Mouse (Mus musculus): ENCODE results near the gene Btn2a2. TPM values are rescaled to one million over a fixed set of nuclear protein-coding genes. Genes with fewer than 3 reads are reported as not detected.

Btn2a2 gene
- polyA plus RNA-seq, 1 experiment from 2014 or later: 0.14 TPM

- H3K4me1 ChIP-seq (replicated peaks; ENCODE audit: control insufficient read depth, insufficient read depth, low read length): no peaks in the 10 kb centered on the region
- ATAC-seq (replicated peaks; ENCODE audit: low FRiP score, low TSS enrichment, low read depth): peak; percentile 91
- DNase-seq (ENCODE audit: low spot score): peak; percentile 90
- H3K9me3 ChIP-seq (ENCODE audit: control insufficient read depth, low read length): no peaks in the 10 kb centered on the region
- H3K27me3 ChIP-seq (replicated peaks; ENCODE audit: control insufficient read depth, insufficient read depth, low read length): no peaks in the 10 kb centered on the region
- no peaks in the 10 kb centered on the region for H3K36me3 ChIP-seq (ENCODE audit: control insufficient read depth, insufficient read depth, low read length)
- H3K27ac ChIP-seq (ENCODE audit: low read depth): peak overlapping the region; percentile 87
- WGBS: under 1% methylated on average over 25 of the region's 25 CpGs
- H3K4me2 ChIP-seq (ENCODE audit: low read length): peak overlapping the region; percentile 49
- peak overlapping the region; percentile 60 for H3K9ac ChIP-seq (ENCODE audit: low read length)
- H3K4me3 ChIP-seq (ENCODE audit: low read depth, low read length): peak overlapping the region; percentile 53
Measured at GRCm38 (mm10) chr13:23453362-23453862, 35.2 kb downstream of the Btn2a2 start.

- ATAC-seq (replicated peaks; ENCODE audit: low FRiP score, low TSS enrichment, low read depth): peak; percentile 28; the same call in 1 of the 2 replicates
Measured at GRCm38 (mm10) chr13:23450398-23450797, 38.3 kb downstream of the Btn2a2 start.

GRCm38 (mm10) chr13:23449235-23450095 is 39.2 kb downstream of the Btn2a2 start:
- ATAC-seq (replicated peaks; ENCODE audit: low FRiP score, low TSS enrichment, low read depth): no peak
- H3K27me3 ChIP-seq (replicated peaks; ENCODE audit: control insufficient read depth, insufficient read depth, low read length): no peaks in the 10 kb centered on the region
- H3K27ac ChIP-seq (ENCODE audit: low read depth): no peak overlapping the region; the same call in 1 of the 2 replicates
- no peaks in the 10 kb centered on the region for H3K36me3 ChIP-seq (ENCODE audit: control insufficient read depth, insufficient read depth, low read length)
- H3K9me3 ChIP-seq (ENCODE audit: control insufficient read depth, low read length): no peaks in the 10 kb centered on the region
- under 1% methylated on average over 24 of the region's 24 CpGs for whole genome bisulfite sequencing
- DNase-seq (ENCODE audit: low spot score): peak; percentile 86
- peak overlapping the region; percentile 31 for H3K9ac ChIP-seq (ENCODE audit: low read length)
- peak overlapping the region; percentile 72 for H3K4me2 ChIP-seq (ENCODE audit: low read length)
- H3K4me3 ChIP-seq (ENCODE audit: low read depth, low read length): peak overlapping the region; percentile 44
- H3K4me1 ChIP-seq (replicated peaks; ENCODE audit: control insufficient read depth, insufficient read depth, low read length): peaks cover 4% of the 10 kb centered on the region

More at GRCm38 (mm10) chr13:23450398-23450797, 38.3 kb downstream of the Btn2a2 start:
- Histone ChIP-seq H3K4me2 (ENCODE audit: low read length) (peak overlapping the region; percentile 72), H3K36me3 (ENCODE audit: control insufficient read depth, insufficient read depth, low read length) (no peaks in the 10 kb centered on the region), H3K9me3 (ENCODE audit: control insufficient read depth, low read length) (no peaks in the 10 kb centered on the region), H3K9ac (ENCODE audit: low read length) (peak overlapping the region; percentile 31), H3K27me3 (replicated peaks; ENCODE audit: control insufficient read depth, insufficient read depth, low read length) (no peaks in the 10 kb centered on the region), H3K4me3 (ENCODE audit: low read depth, low read length) (peak overlapping the region; percentile 44), H3K4me1 (replicated peaks; ENCODE audit: control insufficient read depth, insufficient read depth, low read length) (no peaks in the 10 kb centered on the region; the same call in 1 of the 2 replicates), H3K27ac (ENCODE audit: low read depth) (peak overlapping the region; percentile 47; the same call in 1 of the 2 replicates)
- DNase-seq (ENCODE audit: low spot score): peak; percentile 95
- under 1% methylated on average over 15 of the region's 15 CpGs for WGBS

- Histone ChIP-seq H3K4me2 (ENCODE audit: low read length) (peak overlapping the region; percentile 72), H3K36me3 (ENCODE audit: control insufficient read depth, insufficient read depth, low read length) (no peaks in the 10 kb centered on the region), H3K27ac (ENCODE audit: low read depth) (no peak overlapping the region), H3K27me3 (replicated peaks; ENCODE audit: control insufficient read depth, insufficient read depth, low read length) (no peaks in the 10 kb centered on the region), H3K4me3 (ENCODE audit: low read depth, low read length) (peak overlapping the region; percentile 44), H3K9ac (ENCODE audit: low read length) (peak overlapping the region; percentile 31), H3K9me3 (ENCODE audit: control insufficient read depth, low read length) (no peaks in the 10 kb centered on the region), H3K4me1 (replicated peaks; ENCODE audit: control insufficient read depth, insufficient read depth, low read length) (peaks cover 7% of the 10 kb centered on the region)
- DNase-seq (ENCODE audit: low spot score) (peak; percentile 53), ATAC-seq (replicated peaks; ENCODE audit: low FRiP score, low TSS enrichment, low read depth) (no peak)
- 57% methylated on average over 3 of the region's 3 CpGs for WGBS
Measured at GRCm38 (mm10) chr13:23448758-23449157, 39.9 kb downstream of the Btn2a2 start.

- under 1% methylated on average over 16 of the region's 16 CpGs for WGBS
- peak overlapping the region; percentile 77 for H3K4me2 ChIP-seq (ENCODE audit: low read length)
- ATAC-seq (replicated peaks; ENCODE audit: low FRiP score, low TSS enrichment, low read depth): peak; percentile 71
Measured at GRCm38 (mm10) chr13:23446498-23446952, 42.1 kb downstream of the Btn2a2 start.

GRCm38 (mm10) chr13:23445561-23446320 is 42.9 kb downstream of the Btn2a2 start:
- Histone ChIP-seq H3K36me3 (ENCODE audit: control insufficient read depth, insufficient read depth, low read length) (no peaks in the 10 kb centered on the region), H3K9ac (ENCODE audit: low read length) (peak overlapping the region; percentile 76), H3K4me3 (ENCODE audit: low read depth, low read length) (peak overlapping the region; percentile 71), H3K9me3 (ENCODE audit: control insufficient read depth, low read length) (no peaks in the 10 kb centered on the region), H3K27ac (ENCODE audit: low read depth) (peak overlapping the region; percentile 96), H3K4me1 (replicated peaks; ENCODE audit: control insufficient read depth, insufficient read depth, low read length) (peaks cover 7% of the 10 kb centered on the region), H3K27me3 (replicated peaks; ENCODE audit: control insufficient read depth, insufficient read depth, low read length) (no peaks in the 10 kb centered on the region), H3K4me2 (ENCODE audit: low read length) (peak overlapping the region; percentile 77)
- peak; percentile 93 for ATAC-seq (replicated peaks; ENCODE audit: low FRiP score, low TSS enrichment, low read depth)
- peak; percentile 100 for DNase-seq (ENCODE audit: low spot score)
- under 1% methylated on average over 55 of the region's 55 CpGs for WGBS

More at GRCm38 (mm10) chr13:23446498-23446952, 42.1 kb downstream of the Btn2a2 start:
- no peaks in the 10 kb centered on the region for H3K36me3 ChIP-seq (ENCODE audit: control insufficient read depth, insufficient read depth, low read length)
- H3K27ac ChIP-seq (ENCODE audit: low read depth): peak overlapping the region; percentile 96
- DNase-seq (ENCODE audit: low spot score): peak; percentile 97
- peak overlapping the region; percentile 71 for H3K4me3 ChIP-seq (ENCODE audit: low read depth, low read length)
- H3K9ac ChIP-seq (ENCODE audit: low read length): peak overlapping the region; percentile 76
- H3K9me3 ChIP-seq (ENCODE audit: control insufficient read depth, low read length): no peaks in the 10 kb centered on the region
- H3K27me3 ChIP-seq (replicated peaks; ENCODE audit: control insufficient read depth, insufficient read depth, low read length): no peaks in the 10 kb centered on the region
- H3K4me1 ChIP-seq (replicated peaks; ENCODE audit: control insufficient read depth, insufficient read depth, low read length): peaks cover 7% of the 10 kb centered on the region

GRCm38 (mm10) chr13:23445156-23445555 is 43.5 kb downstream of the Btn2a2 start:
- ATAC-seq (replicated peaks; ENCODE audit: low FRiP score, low TSS enrichment, low read depth) (no peak), DNase-seq (ENCODE audit: low spot score) (no peak)
- peak overlapping the region; percentile 71 for H3K4me3 ChIP-seq (ENCODE audit: low read depth, low read length)
- H3K4me2 ChIP-seq (ENCODE audit: low read length): peak overlapping the region; percentile 77
- H3K27me3 ChIP-seq (replicated peaks; ENCODE audit: control insufficient read depth, insufficient read depth, low read length): no peaks in the 10 kb centered on the region
- WGBS: 3% methylated on average over 10 of the region's 10 CpGs
- H3K36me3 ChIP-seq (ENCODE audit: control insufficient read depth, insufficient read depth, low read length): no peaks in the 10 kb centered on the region
- H3K9ac ChIP-seq (ENCODE audit: low read length): peak overlapping the region; percentile 76
- H3K9me3 ChIP-seq (ENCODE audit: control insufficient read depth, low read length): no peaks in the 10 kb centered on the region
- H3K27ac ChIP-seq (ENCODE audit: low read depth): peak overlapping the region; percentile 96
- peaks cover 7% of the 10 kb centered on the region for H3K4me1 ChIP-seq (replicated peaks; ENCODE audit: control insufficient read depth, insufficient read depth, low read length)

- H3K4me1 ChIP-seq (replicated peaks; ENCODE audit: control insufficient read depth, insufficient read depth, low read length): peaks cover 7% of the 10 kb centered on the region
- no peaks in the 10 kb centered on the region for H3K9me3 ChIP-seq (ENCODE audit: control insufficient read depth, low read length)
- no peaks in the 10 kb centered on the region for H3K27me3 ChIP-seq (replicated peaks; ENCODE audit: control insufficient read depth, insufficient read depth, low read length)
- H3K4me2 ChIP-seq (ENCODE audit: low read length): peak overlapping the region; percentile 77
- no peak overlapping the region for H3K9ac ChIP-seq (ENCODE audit: low read length)
- no peak for ATAC-seq (replicated peaks; ENCODE audit: low FRiP score, low TSS enrichment, low read depth)
- H3K4me3 ChIP-seq (ENCODE audit: low read depth, low read length): peak overlapping the region; percentile 71; the same call in 1 of the 2 replicates
- H3K27ac ChIP-seq (ENCODE audit: low read depth): 0 out of 2 replicates have a peak overlapping the region, but pooled peaks have one; percentile 16
- H3K36me3 ChIP-seq (ENCODE audit: control insufficient read depth, insufficient read depth, low read length): no peaks in the 10 kb centered on the region
- no peak for DNase-seq (ENCODE audit: low spot score)
- 57% methylated on average over 5 of the region's 5 CpGs for WGBS
Measured at GRCm38 (mm10) chr13:23444451-23444850, 44.2 kb downstream of the Btn2a2 start.
